Mouse (Mus musculus) kidney, adult 2 months (tissue): ENCODE measurements at regions not wholly inside any gene's neighbourhood (a gene's known extent, or its start where the extent isn't known, plus 50 kb on each side); places are given as distances from the start of the nearest gene placed in this dataset.

ENCODE experiments used
- CTCF ChIP-seq: fragments of 200-500 bp; conservative IDR thresholded peaks from 2 replicates; pipeline ENCODE4 v1.5.1; 2011; ENCODE audit warnings: low read depth, mild to moderate bottlenecking, control low read depth, low read length, moderate library complexity, mixed read lengths; ENCODE audit not compliant: insufficient read depth, insufficient read length
- POLR2A ChIP-seq: fragments of 200-500 bp; IDR thresholded peaks from one replicate; pipeline ENCODE4 v1.6.1; 2011; ENCODE audit warnings: low read depth, low read length, control low read depth

DNA sequence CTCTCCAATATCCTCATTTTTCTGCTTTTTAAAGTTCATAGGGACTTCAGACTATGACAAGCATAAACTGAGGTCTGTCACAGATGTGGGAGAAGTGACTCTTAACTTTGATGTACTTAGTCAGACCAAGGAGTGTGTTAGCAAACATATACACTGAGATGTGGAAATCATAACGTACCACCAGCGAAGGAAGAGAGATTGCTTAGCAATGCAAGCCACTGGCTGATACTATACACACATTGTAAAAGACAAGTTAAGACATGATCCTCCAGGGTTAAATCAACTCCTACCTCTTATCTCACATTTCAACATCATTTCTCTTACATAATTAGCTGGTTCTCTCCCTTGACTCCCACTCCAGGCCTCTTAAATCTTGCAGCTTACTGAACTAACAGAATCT is 227.9 kb upstream of the Rarb start:
- TF ChIP-seq CTCF (no peak), POLR2A (no peak)
